Mouse (Mus musculus) heart, embryonic 11.5 days (tissue): ENCODE data around the gene Aqp5. TPM values are rescaled to one million over a fixed set of nuclear protein-coding genes. Genes with fewer than 3 reads are reported as not detected.

Source experiments
- ATAC-seq: fragments of 200-750 bp; cut with Nextera tagmentation; replicated peaks from 2 replicates; pipeline ENCODE4 v1.8.0; 2017; ENCODE audit warnings: moderate library complexity; ENCODE audit not compliant: insufficient number of reproducible peaks, low FRiP score, low TSS enrichment
- H3K27ac ChIP-seq: fragments of 300-500 bp; sonication (generic); 2 replicates; pipeline ENCODE4 v1.5.1; 2014; ENCODE audit warnings: mild to moderate bottlenecking, low read depth, low read length
- H3K27me3 ChIP-seq: fragments of 300-500 bp; sonication (generic); 2 replicates; pipeline ENCODE4 v1.6.1; 2014; ENCODE audit warnings: mild to moderate bottlenecking, low read length, mixed read lengths; ENCODE audit not compliant: control insufficient read depth, insufficient read depth
- H3K36me3 ChIP-seq: fragments of 300-500 bp; sonication (generic); 2 replicates; pipeline ENCODE4 v1.6.1; 2014; ENCODE audit warnings: mild to moderate bottlenecking, low read length, moderate library complexity, mixed read lengths; ENCODE audit not compliant: control insufficient read depth, insufficient read depth
- H3K4me1 ChIP-seq: fragments of 300-500 bp; sonication (generic); 2 replicates; pipeline ENCODE4 v1.6.1; 2014; ENCODE audit warnings: low read length; ENCODE audit not compliant: control insufficient read depth, insufficient read depth
- H3K4me2 ChIP-seq: fragments of 300-500 bp; sonication (generic); 2 replicates; pipeline ENCODE4 v1.6.1; 2014; ENCODE audit warnings: mild to moderate bottlenecking, moderate library complexity
- H3K4me3 ChIP-seq: fragments of 300-500 bp; sonication (generic); 2 replicates; pipeline ENCODE4 v1.5.1; 2014; ENCODE audit warnings: low read depth, low read length
- H3K9ac ChIP-seq: fragments of 300-500 bp; sonication (generic); 2 replicates; pipeline ENCODE4 v1.6.1; 2014; ENCODE audit warnings: mild to moderate bottlenecking, low read depth, low read length, moderate library complexity
- H3K9me3 ChIP-seq: fragments of 300-500 bp; sonication (generic); replicated peaks from 2 replicates; pipeline ENCODE4 v1.6.1; 2016; ENCODE audit warnings: low read length; ENCODE audit not compliant: control insufficient read depth
- WGBS: fragments of 180-500 bp; shearing (Covaris S2); extraction: QIAGEN DNeasy Blood & Tissue Kit; methylation state at CpG from one replicate; pipeline ENCODE4 v1.1.7; 2014; ENCODE audit not compliant: insufficient replicate concordance; 5-methylcytosine and 5-hydroxymethylcytosine counted together
- polyA plus RNA-seq: library from polyadenylated mRNA; unstranded; fragments of >200 nt; fragmentation: Nextera tagmentation; extraction: Ambion mirVana; gene quantifications from 2 replicates; pipeline ENCODE4 v1.2.1, GENCODE M21; 2014

Aqp5 gene
- polyA plus RNA-seq, 1 experiment from 2014 or later = 1.6 TPM

DNA sequence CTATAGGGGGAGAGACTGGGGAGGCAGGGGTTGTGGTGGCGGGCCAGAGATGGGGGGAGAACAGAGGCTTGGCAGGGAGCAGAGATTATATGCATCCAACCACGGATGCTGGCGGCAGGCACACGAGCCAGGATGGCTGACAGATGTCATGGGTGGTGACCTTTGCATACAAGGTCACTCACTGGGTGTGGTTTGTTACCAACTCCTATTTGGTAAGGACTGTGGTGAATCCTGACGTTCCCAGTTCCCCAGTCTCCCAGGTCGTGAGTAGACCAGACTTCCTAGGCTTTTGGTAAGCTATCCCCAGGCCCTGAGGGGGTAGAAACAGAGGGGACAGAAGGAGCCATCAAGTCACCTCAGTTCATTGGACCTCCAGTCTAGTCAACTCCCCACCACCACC is 21.9 kb upstream of the Aqp5 start:
- Histone ChIP-seq H3K27ac (no peak overlapping the region), H3K4me3 (no peak overlapping the region), H3K9me3 (no peaks in the 10 kb centered on the region), H3K4me2 (no peak overlapping the region), H3K4me1 (no peaks in the 10 kb centered on the region), H3K36me3 (no peaks in the 10 kb centered on the region), H3K9ac (no peak overlapping the region), H3K27me3 (peaks cover 25% of the 10 kb centered on the region)
- 76% methylated on average over 6 of the region's 6 CpGs for WGBS
- no peak for ATAC-seq

GRCm38 (mm10) chr15:99569123-99569522 is 21.5 kb upstream of the Aqp5 start:
- Histone ChIP-seq H3K27ac (no peak overlapping the region), H3K4me2 (no peak overlapping the region), H3K4me1 (no peaks in the 10 kb centered on the region), H3K9ac (no peak overlapping the region), H3K36me3 (no peaks in the 10 kb centered on the region), H3K4me3 (no peak overlapping the region), H3K9me3 (no peaks in the 10 kb centered on the region), H3K27me3 (peaks cover 24% of the 10 kb centered on the region)
- WGBS = 75% methylated on average over 10 of the region's 10 CpGs
- no peak for ATAC-seq

- Histone ChIP-seq H3K4me3 (no peak within 1 kb of the TSS), H3K9me3 (no peaks in the 10 kb centered on the region), H3K36me3 (no peaks in the 10 kb centered on the region), H3K4me1 (peaks cover 7% of the 10 kb centered on the region), H3K9ac (no peak within 1 kb of the TSS), H3K4me2 (no peak within 1 kb of the TSS), H3K27me3 (peaks cover 73% of the 10 kb centered on the region), H3K27ac (no peak within 1 kb of the TSS)
- no peak for ATAC-seq
- WGBS = 77% methylated on average over 26 of the region's 26 CpGs
Observed at GRCm38 (mm10) chr15:99578802-99579485, 11.6 kb upstream of the Aqp5 start, which contains the start of gene Aqp2. Gene Aqp2, plus strand, starts transcription at chr15:99579055.

GRCm38 (mm10) chr15:99583463-99584344 is 6.9 kb upstream of the Aqp5 start:
- WGBS = 3% methylated on average over 53 of the region's 54 CpGs
- Histone ChIP-seq H3K36me3 (no peaks in the 10 kb centered on the region), H3K9me3 (no peaks in the 10 kb centered on the region), H3K9ac (peak overlapping the region; percentile 44; the same call in 1 of the 2 replicates), H3K27me3 (peaks cover 96% of the 10 kb centered on the region), H3K27ac (no peak overlapping the region), H3K4me3 (peak overlapping the region; percentile 36), H3K4me2 (peak overlapping the region; percentile 67), H3K4me1 (peaks cover 18% of the 10 kb centered on the region)
- ATAC-seq = no peak

GRCm38 (mm10) chr15:99584407-99585202 is 6.0 kb upstream of the Aqp5 start:
- ATAC-seq = no peak
- Histone ChIP-seq H3K4me2 (peak overlapping the region; percentile 67), H3K27me3 (peaks cover 96% of the 10 kb centered on the region), H3K4me3 (peak overlapping the region; percentile 36), H3K27ac (no peak overlapping the region), H3K4me1 (peaks cover 18% of the 10 kb centered on the region), H3K9ac (no peak overlapping the region), H3K36me3 (no peaks in the 10 kb centered on the region), H3K9me3 (no peaks in the 10 kb centered on the region)
- 2% methylated on average over 24 of the region's 24 CpGs for WGBS

- Histone ChIP-seq H3K36me3 (no peaks in the 10 kb centered on the region), H3K4me3 (no peak overlapping the region), H3K4me2 (no peak overlapping the region), H3K27me3 (peaks cover 96% of the 10 kb centered on the region), H3K4me1 (peaks cover 21% of the 10 kb centered on the region), H3K27ac (no peak overlapping the region), H3K9ac (no peak overlapping the region), H3K9me3 (no peaks in the 10 kb centered on the region)
- no peak for ATAC-seq
- WGBS = 51% methylated on average over 6 of the region's 6 CpGs
Observed at GRCm38 (mm10) chr15:99585741-99586140, 4.8 kb upstream of the Aqp5 start.

DNA sequence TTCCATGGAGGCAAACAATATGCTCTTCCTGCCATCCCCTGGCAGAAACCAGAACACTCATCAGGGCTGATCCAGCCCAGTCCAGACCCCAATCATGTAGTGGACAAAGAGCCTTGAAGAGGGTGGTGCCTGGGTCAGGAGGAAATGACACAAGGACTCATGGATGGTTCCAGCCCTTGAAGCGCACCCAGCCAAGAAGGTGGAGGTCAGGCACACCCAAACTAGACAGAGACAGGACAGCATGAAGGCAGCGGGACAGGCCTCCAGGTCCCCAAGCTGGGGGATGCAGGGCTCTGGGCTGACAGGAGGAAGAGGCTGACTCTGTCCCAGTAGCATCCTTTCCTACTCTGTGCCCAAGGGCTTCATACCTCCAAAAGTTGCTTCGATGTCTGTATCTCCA is 4.1 kb upstream of the Aqp5 start:
- WGBS = 85% methylated on average over 3 of the region's 3 CpGs
- H3K27me3 ChIP-seq = peaks cover 96% of the 10 kb centered on the region
- H3K4me1 ChIP-seq = peaks cover 21% of the 10 kb centered on the region
- no peak overlapping the region for H3K4me2 ChIP-seq
- H3K4me3 ChIP-seq = no peak overlapping the region
- no peaks in the 10 kb centered on the region for H3K9me3 ChIP-seq
- no peak overlapping the region for H3K9ac ChIP-seq
- H3K27ac ChIP-seq = no peak overlapping the region
- no peaks in the 10 kb centered on the region for H3K36me3 ChIP-seq
- ATAC-seq = no peak

- no peak overlapping the region for H3K9ac ChIP-seq
- no peak overlapping the region for H3K27ac ChIP-seq
- no peaks in the 10 kb centered on the region for H3K9me3 ChIP-seq
- H3K36me3 ChIP-seq = no peaks in the 10 kb centered on the region
- WGBS = 8% methylated on average over 9 of the region's 9 CpGs
- no peak for ATAC-seq
- H3K4me2 ChIP-seq = no peak overlapping the region
- H3K4me3 ChIP-seq = no peak overlapping the region
- peaks cover 100% of the 10 kb centered on the region for H3K27me3 ChIP-seq
- H3K4me1 ChIP-seq = peaks cover 11% of the 10 kb centered on the region
Observed at GRCm38 (mm10) chr15:99589237-99589636, 1.3 kb upstream of the Aqp5 start.
